Mouse (Mus musculus) heart, embryonic 16.5 days (tissue): ENCODE data around the gene Fbxl8. TPM values are rescaled to one million over a fixed set of nuclear protein-coding genes. Genes with fewer than 3 reads are reported as not detected.

Source experiments
- ATAC-seq: fragments of 200-750 bp; cut with Nextera tagmentation; replicated peaks from 2 replicates; pipeline ENCODE4 v1.8.0; 2017; ENCODE audit warnings: moderate number of reproducible peaks; ENCODE audit not compliant: insufficient read depth, low FRiP score; ENCODE audit errors: extremely low read depth
- H3K27ac ChIP-seq: fragments of 300-500 bp; sonication (generic); 2 replicates; pipeline ENCODE4 v1.5.1; 2014; ENCODE audit warnings: mild to moderate bottlenecking, low read length, control low read depth, moderate library complexity
- H3K27me3 ChIP-seq: fragments of 300-500 bp; sonication (generic); 2 replicates; pipeline ENCODE4 v1.6.1; 2014; ENCODE audit warnings: low read length, mixed read lengths; ENCODE audit not compliant: control insufficient read depth, insufficient read depth
- H3K36me3 ChIP-seq: fragments of 300-500 bp; sonication (generic); 2 replicates; pipeline ENCODE4 v1.6.1; 2014; ENCODE audit not compliant: control insufficient read depth, insufficient read depth
- H3K4me1 ChIP-seq: fragments of 300-500 bp; sonication (generic); 2 replicates; pipeline ENCODE4 v1.6.1; 2014; ENCODE audit warnings: low read length, mixed read lengths; ENCODE audit not compliant: control insufficient read depth, insufficient read depth
- H3K4me2 ChIP-seq: fragments of 300-500 bp; sonication (generic); 2 replicates; pipeline ENCODE4 v1.6.1; 2014; ENCODE audit warnings: low read depth, mild to moderate bottlenecking, control low read depth, low read length
- H3K4me3 ChIP-seq: fragments of 300-500 bp; sonication (generic); 2 replicates; pipeline ENCODE4 v1.5.1; 2014; ENCODE audit warnings: mild to moderate bottlenecking, control low read depth, low read length
- H3K9ac ChIP-seq: fragments of 300-500 bp; sonication (generic); 2 replicates; pipeline ENCODE4 v1.6.1; 2014; ENCODE audit warnings: low read length, control low read depth
- H3K9me3 ChIP-seq: fragments of 300-500 bp; sonication (generic); replicated peaks from 2 replicates; pipeline ENCODE4 v1.6.1; 2016; ENCODE audit warnings: low read length; ENCODE audit not compliant: control insufficient read depth
- WGBS: fragments of 180-500 bp; shearing (Covaris S2); extraction: QIAGEN DNeasy Blood & Tissue Kit; methylation state at CpG from one replicate; pipeline ENCODE4 v1.1.7; 2014; 5-methylcytosine and 5-hydroxymethylcytosine counted together
- microRNA counts: library from miRNA; unstranded; fragments of <30 nt; microRNA quantifications from one replicate; lab custom pipeline; 2016
- microRNA-seq: library from miRNA; unstranded; fragments of <30 nt; microRNA quantifications from one replicate; pipeline ENCODE4, GENCODE M21; 2017
- polyA plus RNA-seq: library from polyadenylated mRNA; unstranded; fragments of >200 nt; fragmentation: Nextera tagmentation; extraction: Ambion mirVana; gene quantifications from 2 replicates; pipeline ENCODE4 v1.2.1, GENCODE M21; 2015

Fbxl8 gene
- polyA plus RNA-seq, 1 experiment from 2014 or later: 5.0 TPM

DNA sequence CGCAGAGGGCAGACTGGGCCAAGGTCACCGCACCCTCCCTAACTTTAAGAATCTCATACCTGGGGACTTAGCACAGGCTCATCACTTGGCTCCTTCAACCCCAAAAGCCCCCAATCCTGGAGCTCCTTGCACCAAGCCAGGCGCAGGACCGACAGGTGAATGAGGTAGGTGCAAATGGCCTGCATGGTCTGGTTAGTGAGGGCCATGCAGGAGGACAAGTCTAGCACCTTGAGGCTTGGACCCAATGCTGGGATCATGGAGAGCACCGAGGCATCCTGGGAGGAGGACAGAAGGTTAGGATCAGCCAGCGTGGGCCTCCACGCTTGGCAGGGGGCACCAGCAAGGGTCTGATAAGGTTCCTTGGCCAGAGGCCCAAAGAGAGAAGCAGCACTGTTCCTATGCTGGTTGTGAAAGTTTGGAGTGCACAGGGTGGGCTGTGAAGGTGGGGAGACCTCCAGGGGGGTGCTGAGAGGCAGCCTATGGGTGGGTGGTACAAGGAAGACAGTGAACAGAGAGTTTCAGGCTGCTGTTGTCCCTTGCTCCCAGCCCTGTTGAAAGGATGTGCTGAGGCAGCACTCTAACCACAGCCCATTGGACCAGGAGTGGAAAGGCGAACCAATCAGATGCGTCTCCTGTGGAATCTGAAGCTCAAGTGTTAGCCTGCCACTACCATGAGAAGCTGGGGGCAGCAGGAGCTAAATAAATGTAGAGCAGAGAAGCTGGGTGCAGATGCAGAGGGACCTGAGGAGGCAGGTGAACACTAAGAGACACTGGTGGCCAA, 49.4 kb downstream of the Fbxl8 start:
- 56% methylated on average over 9 of the region's 9 CpGs for WGBS
- H3K27me3 ChIP-seq: no peaks in the 10 kb centered on the region
- H3K9ac ChIP-seq: no peak overlapping the region
- peaks cover 27% of the 10 kb centered on the region for H3K4me1 ChIP-seq
- no peak overlapping the region for H3K4me2 ChIP-seq
- H3K9me3 ChIP-seq: no peaks in the 10 kb centered on the region
- peak overlapping the region; percentile 32; the same call in 1 of the 2 replicates for H3K27ac ChIP-seq
- no peak overlapping the region for H3K4me3 ChIP-seq
- peak; percentile 50 for ATAC-seq
- H3K36me3 ChIP-seq: peaks cover 6% of the 10 kb centered on the region

DNA sequence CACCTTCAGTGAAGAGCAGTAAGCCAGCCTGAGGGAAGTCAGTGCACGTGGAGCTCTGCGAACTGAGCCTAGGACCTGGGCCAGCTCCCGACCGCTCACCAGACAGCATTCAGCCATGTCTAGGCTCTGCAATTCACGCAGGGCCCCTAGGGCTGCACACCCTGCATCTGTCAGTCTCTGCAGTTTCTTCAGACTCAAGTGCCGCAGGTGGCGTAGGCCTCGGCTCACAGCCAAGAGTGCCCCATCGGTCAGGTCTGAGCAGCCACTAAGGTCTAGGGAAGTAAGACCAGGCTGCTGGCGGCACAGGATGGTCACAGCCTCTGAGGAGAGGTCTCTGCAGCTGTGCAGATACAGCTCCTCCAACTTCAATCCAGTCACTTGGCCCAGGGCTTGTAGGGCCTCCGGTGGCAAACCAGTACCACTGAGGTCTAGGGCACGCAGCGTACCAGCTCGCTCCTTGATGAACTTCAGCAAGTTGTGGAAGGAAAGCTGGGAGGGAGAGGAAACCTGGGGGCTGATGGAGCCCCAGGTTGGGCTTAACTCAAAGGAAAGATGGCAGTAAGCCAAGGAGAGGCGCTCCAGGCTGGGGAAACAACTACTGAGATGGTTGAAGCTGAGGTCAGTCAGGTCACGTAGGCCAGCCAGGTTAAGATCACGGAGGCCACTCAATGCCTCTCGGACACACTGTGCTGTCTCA, 50.8 kb downstream of the Fbxl8 start:
- WGBS: 75% methylated on average over 18 of the region's 18 CpGs
- Histone ChIP-seq H3K4me2 (no peak overlapping the region), H3K9me3 (no peaks in the 10 kb centered on the region), H3K36me3 (peaks cover 6% of the 10 kb centered on the region; the same call in 1 of the 2 replicates), H3K4me1 (peaks cover 27% of the 10 kb centered on the region), H3K27ac (no peak overlapping the region), H3K4me3 (no peak overlapping the region), H3K9ac (no peak overlapping the region), H3K27me3 (no peaks in the 10 kb centered on the region)
- ATAC-seq: no peak

DNA sequence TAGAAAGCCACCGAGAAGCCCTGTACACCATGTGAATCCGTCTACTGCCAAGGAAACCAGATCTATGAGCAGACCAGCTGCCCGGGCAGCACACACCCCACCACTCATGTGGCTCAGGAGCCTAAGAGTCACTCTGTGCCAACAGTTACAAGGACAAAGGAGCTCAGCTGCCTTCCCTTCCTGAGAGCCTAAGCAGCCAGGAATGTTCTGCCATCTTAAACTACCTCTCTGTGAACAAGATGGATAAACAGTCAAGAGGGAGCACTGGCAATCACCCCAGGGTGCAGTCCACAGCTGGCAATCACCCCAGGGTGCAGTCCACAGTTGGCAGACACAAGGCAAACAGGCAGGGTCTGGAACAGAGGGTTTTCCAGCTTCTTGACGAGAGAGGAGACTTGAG, 53.5 kb downstream of the Fbxl8 start:
- peak overlapping the region; percentile 61 for H3K27ac ChIP-seq
- no peaks in the 10 kb centered on the region for H3K27me3 ChIP-seq
- no peak overlapping the region for H3K4me2 ChIP-seq
- H3K9me3 ChIP-seq: no peaks in the 10 kb centered on the region
- peaks cover 26% of the 10 kb centered on the region for H3K4me1 ChIP-seq
- no peak for ATAC-seq
- H3K36me3 ChIP-seq: peaks cover 7% of the 10 kb centered on the region
- H3K4me3 ChIP-seq: no peak overlapping the region
- H3K9ac ChIP-seq: no peak overlapping the region
- WGBS: 79% methylated on average over 4 of the region's 4 CpGs

- H3K4me2 ChIP-seq: no peak overlapping the region
- no peaks in the 10 kb centered on the region for H3K27me3 ChIP-seq
- 81% methylated on average over 11 of the region's 11 CpGs for WGBS
- H3K36me3 ChIP-seq: peaks cover 10% of the 10 kb centered on the region
- no peaks in the 10 kb centered on the region for H3K9me3 ChIP-seq
- no peak for ATAC-seq
- H3K9ac ChIP-seq: no peak overlapping the region
- no peak overlapping the region for H3K4me3 ChIP-seq
- peaks cover 18% of the 10 kb centered on the region for H3K4me1 ChIP-seq
- no peak overlapping the region for H3K27ac ChIP-seq
Measured at GRCm38 (mm10) chr8:105318662-105319190, 54.3 kb downstream of the Fbxl8 start.

MicroRNA genes within 50 kb of the gene (microRNA counts, 519-probe panel; counts per million panel counts)
- microRNA mmu-miR-328 (lab: Ali Mortazavi, UCI): 2,413 counts per million, percentile 54 among the panel's probes with 10 or more counts

Small RNAs within 50 kb of the gene (microRNA-seq; reads per million reads assigned to microRNA genes)
- gene Gm27320 (not detected), gene Mir328 (412 reads per million, percentile 71 among the genes with 10 or more reads in this experiment)

Other genes with a start within 250 kb of the Fbxl8 start
- not detected in 2 replicates for gene Ces3a, start 216.0 kb upstream of the Fbxl8 start, polyA plus RNA-seq
- 0.14 and 0.16 TPM in 2 replicates for gene Ces3b, start 180.9 kb upstream of the Fbxl8 start, polyA plus RNA-seq
- not detected in 2 replicates for gene Ces4a, start 132.8 kb upstream of the Fbxl8 start, polyA plus RNA-seq
- 38.7 and 48.5 TPM in 2 replicates for gene Cbfb, start 94.0 kb upstream of the Fbxl8 start, polyA plus RNA-seq
- 20.8 and 22.5 TPM in 2 replicates for gene D230025D16Rik, start 39.5 kb upstream of the Fbxl8 start, polyA plus RNA-seq
- gene B3gnt9, start 9.5 kb upstream of the Fbxl8 start, polyA plus RNA-seq: 12.7 and 13.1 TPM in 2 replicates
- 20.3 and 25.4 TPM in 2 replicates for gene Tradd, start within 50 bp of the Fbxl8 start, polyA plus RNA-seq
- 0.27 and 0.29 TPM in 2 replicates for gene Hsf4, start 5.2 kb downstream of the Fbxl8 start, polyA plus RNA-seq
- gene Nol3, start 11.5 kb downstream of the Fbxl8 start, polyA plus RNA-seq: 5.2 and 5.8 TPM in 2 replicates
- 5.4 and 6.7 TPM in 2 replicates for gene 4931428F04Rik, start 25.2 kb downstream of the Fbxl8 start, polyA plus RNA-seq
- gene Exoc3l, start 31.5 kb downstream of the Fbxl8 start, polyA plus RNA-seq: 14.6 and 14.9 TPM in 2 replicates
- 50.8 and 61.1 TPM in 2 replicates for gene E2f4, start 33.0 kb downstream of the Fbxl8 start, polyA plus RNA-seq
- gene Elmo3, start 41.0 kb downstream of the Fbxl8 start, polyA plus RNA-seq: 4.1 and 5.1 TPM in 2 replicates
- gene Lrrc29, start 61.6 kb downstream of the Fbxl8 start, polyA plus RNA-seq: 0.80 and 0.84 TPM in 2 replicates
- gene Tmem208, start 61.7 kb downstream of the Fbxl8 start, polyA plus RNA-seq: 82.1 and 84.2 TPM in 2 replicates
- 1.1 and 2.3 TPM in 2 replicates for gene Fhod1, start 83.3 kb downstream of the Fbxl8 start, polyA plus RNA-seq
- 1.1 and 1.4 TPM in 2 replicates for gene Slc9a5, start 84.2 kb downstream of the Fbxl8 start, polyA plus RNA-seq
- gene Plekhg4, start 108.6 kb downstream of the Fbxl8 start, polyA plus RNA-seq: 0.18 and 0.21 TPM in 2 replicates
- 0.07 TPM in 1 of 2 replicates, not detected in the other for gene Kctd19, start 148.9 kb downstream of the Fbxl8 start, polyA plus RNA-seq
- 0.37 and 0.54 TPM in 2 replicates for gene Lrrc36, start 148.9 kb downstream of the Fbxl8 start, polyA plus RNA-seq
- 38.7 and 40.0 TPM in 2 replicates for gene Tppp3, start 206.9 kb downstream of the Fbxl8 start, polyA plus RNA-seq
- 26.3 and 31.3 TPM in 2 replicates for gene Zdhhc1, start 232.3 kb downstream of the Fbxl8 start, polyA plus RNA-seq